Mouse (Mus musculus): ENCODE measurements around the gene Ano6. TPM values are rescaled to one million over a fixed set of nuclear protein-coding genes. Genes with fewer than 3 reads are reported as not detected.

Ano6 gene
- total RNA-seq, 1 experiment from 2014 or later: 33.6 TPM

DNA sequence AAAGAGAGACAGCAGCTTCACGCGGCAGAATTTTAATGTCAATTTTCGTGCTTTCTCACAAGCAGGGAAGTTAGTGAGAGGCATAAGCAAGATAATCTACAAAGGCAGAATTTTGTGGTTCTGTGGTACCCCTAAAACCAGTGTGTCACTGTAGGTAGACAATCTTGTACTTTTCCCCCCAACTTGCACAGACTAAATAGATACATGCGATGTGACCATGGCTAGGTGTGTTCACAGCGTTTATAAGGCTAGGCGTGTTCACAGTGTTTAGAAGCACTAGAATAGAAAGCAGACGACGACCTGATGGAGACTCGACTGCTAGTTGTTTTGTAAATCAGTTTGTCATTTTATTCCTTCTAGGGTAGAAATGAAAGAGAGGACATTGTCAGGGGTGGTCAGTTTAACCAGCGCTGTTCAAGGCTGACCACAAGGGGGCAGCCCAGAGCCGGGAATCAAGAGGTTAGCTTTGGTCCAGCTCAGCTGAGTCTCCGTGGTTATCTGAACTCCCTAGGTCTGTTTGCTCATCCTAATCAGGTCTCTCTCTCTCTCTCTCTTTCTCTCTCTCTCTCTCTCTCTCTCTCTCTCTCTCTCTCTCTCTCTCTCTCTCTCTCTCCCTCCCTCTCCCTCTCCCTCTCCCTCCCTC, 27.9 kb upstream of the Ano6 start:
- peak; percentile 77 to 89 for ATAC-seq (replicated peaks in 1 of 2; ENCODE audit: insufficient read depth in 1 of 2, low FRiP score in 2 of 2, low TSS enrichment in 1 of 2, low read depth in 1 of 2, poor library complexity in 2 of 2, severe bottlenecking in 2 of 2)

DNA sequence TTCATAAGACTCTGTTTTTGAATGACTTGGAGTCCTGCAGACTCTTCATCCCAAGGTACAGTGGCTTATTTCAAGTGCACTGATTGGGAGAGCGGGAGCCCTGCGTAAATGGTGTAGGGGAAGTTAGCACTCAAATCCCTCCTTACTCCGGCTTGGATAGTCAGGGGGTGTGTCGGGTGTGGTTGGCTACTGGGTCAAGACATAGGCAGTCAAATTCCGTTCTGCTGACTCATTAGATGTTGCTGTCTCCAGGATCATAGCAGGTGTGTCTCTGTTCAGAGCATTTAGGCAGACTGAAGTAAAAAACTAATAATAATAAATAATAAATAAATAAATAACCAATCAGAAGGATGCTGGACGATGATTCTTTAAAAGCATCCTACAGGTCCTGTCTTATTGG, 27.2 kb upstream of the Ano6 start:
- no peak for ATAC-seq (replicated peaks in 1 of 2; ENCODE audit: insufficient read depth in 1 of 2, low FRiP score in 2 of 2, low TSS enrichment in 1 of 2, low read depth in 1 of 2, poor library complexity in 2 of 2, severe bottlenecking in 2 of 2)

DNA sequence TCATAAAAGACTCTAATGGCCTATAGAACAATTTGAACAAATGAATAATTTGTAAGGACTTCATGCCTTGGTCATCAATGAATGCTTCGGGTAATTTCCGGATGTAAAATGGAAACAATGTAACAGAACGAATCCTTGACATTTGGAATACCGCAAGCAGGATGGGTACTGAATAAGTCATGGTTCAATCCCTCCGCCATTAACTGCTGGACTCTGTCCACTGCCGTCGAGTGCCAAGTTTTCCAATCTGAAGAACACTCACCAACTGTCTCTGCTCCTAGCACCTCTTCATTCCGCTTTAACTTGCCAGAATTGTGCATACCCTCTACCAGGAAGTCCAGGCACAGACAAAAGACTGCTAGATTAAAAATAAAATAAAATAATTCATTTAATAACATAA, 25.4 kb upstream of the Ano6 start:
- ATAC-seq (replicated peaks in 1 of 2; ENCODE audit: insufficient read depth in 1 of 2, low FRiP score in 2 of 2, low TSS enrichment in 1 of 2, low read depth in 1 of 2, poor library complexity in 2 of 2, severe bottlenecking in 2 of 2): no peak

GRCm38 (mm10) chr15:95765936-95766335, 24.7 kb upstream of the Ano6 start:
- ATAC-seq (replicated peaks in 1 of 2; ENCODE audit: insufficient read depth in 1 of 2, low FRiP score in 2 of 2, low TSS enrichment in 1 of 2, low read depth in 1 of 2, poor library complexity in 2 of 2, severe bottlenecking in 2 of 2): no peak

DNA sequence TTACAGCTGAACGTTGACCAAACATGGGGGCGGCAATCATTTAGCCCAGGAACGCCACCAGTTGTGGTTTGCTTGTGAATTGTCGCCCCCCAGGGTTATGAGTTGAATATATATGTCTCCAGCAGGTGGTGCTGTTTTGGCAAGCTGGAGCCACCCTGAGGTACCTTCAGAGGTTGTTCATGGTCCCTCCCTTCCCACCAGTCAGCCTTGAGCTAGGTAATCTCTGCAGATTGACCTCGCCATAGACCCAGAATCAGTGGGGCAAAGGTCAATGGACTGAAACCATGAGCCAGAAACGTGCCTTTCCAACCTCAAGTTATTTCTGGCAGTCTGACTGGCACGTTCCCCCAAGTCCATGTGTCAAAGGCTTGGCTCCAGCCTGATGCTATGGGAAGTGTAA, 22.8 kb upstream of the Ano6 start:
- no peak for ATAC-seq (replicated peaks in 1 of 2; ENCODE audit: insufficient read depth in 1 of 2, low FRiP score in 2 of 2, low TSS enrichment in 1 of 2, low read depth in 1 of 2, poor library complexity in 2 of 2, severe bottlenecking in 2 of 2)

DNA sequence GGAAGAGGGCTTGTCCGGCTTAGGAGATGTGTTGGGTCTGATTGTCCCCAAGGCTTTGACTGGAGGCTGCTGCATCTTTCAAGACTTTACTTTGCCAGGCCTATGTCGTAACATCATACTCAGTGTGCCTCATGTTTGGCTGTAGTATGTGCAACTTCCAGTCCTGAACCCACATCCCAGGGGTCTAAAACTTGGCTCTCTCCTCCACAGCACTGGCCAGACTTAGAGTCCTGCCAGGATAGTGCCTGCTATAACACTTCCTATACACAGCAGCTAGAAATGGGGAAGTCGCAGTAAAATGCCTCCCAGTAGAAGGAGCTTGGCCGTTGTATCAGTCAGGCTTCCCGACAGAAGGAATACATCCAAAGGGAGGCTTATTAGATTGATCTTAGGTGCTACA, 21.9 kb upstream of the Ano6 start:
- peak; percentile 59 to 65; a peak in 3 of 4 replicates for ATAC-seq (replicated peaks in 1 of 2; ENCODE audit: insufficient read depth in 1 of 2, low FRiP score in 2 of 2, low TSS enrichment in 1 of 2, low read depth in 1 of 2, poor library complexity in 2 of 2, severe bottlenecking in 2 of 2)

GRCm38 (mm10) chr15:95769576-95769975, 21.1 kb upstream of the Ano6 start:
- ATAC-seq (replicated peaks in 1 of 2; ENCODE audit: insufficient read depth in 1 of 2, low FRiP score in 2 of 2, low TSS enrichment in 1 of 2, low read depth in 1 of 2, poor library complexity in 2 of 2, severe bottlenecking in 2 of 2): no peak

DNA sequence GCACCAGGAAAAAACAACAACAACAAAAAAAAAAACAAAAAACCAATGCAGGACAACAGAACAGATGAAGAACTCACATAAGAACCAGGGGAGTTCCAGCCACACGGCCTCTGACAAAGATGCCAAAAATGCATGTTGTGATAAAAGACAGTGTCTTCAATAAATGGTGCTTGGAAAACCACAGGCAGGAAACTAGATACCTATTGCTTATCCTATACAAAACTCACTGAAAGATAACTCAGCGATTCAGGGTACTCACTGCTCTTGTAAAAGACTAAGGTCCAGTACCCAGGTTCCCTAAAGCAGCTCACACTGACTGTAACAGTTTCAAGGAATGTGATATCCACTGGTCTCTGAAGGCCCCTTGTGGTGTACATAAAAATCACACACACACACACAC, 20.3 kb upstream of the Ano6 start:
- no peak for ATAC-seq (replicated peaks in 1 of 2; ENCODE audit: insufficient read depth in 1 of 2, low FRiP score in 2 of 2, low TSS enrichment in 1 of 2, low read depth in 1 of 2, poor library complexity in 2 of 2, severe bottlenecking in 2 of 2)

GRCm38 (mm10) chr15:95772374-95772773, 18.3 kb upstream of the Ano6 start:
- no peak for ATAC-seq (replicated peaks in 1 of 2; ENCODE audit: insufficient read depth in 1 of 2, low FRiP score in 2 of 2, low TSS enrichment in 1 of 2, low read depth in 1 of 2, poor library complexity in 2 of 2, severe bottlenecking in 2 of 2)

GRCm38 (mm10) chr15:95772861-95773836, 17.5 kb upstream of the Ano6 start:
- ATAC-seq (replicated peaks in 1 of 2; ENCODE audit: insufficient read depth in 1 of 2, low FRiP score in 2 of 2, low TSS enrichment in 1 of 2, low read depth in 1 of 2, poor library complexity in 2 of 2, severe bottlenecking in 2 of 2): peak; percentile 40 to 71; a peak in 1 of 4 replicates

DNA sequence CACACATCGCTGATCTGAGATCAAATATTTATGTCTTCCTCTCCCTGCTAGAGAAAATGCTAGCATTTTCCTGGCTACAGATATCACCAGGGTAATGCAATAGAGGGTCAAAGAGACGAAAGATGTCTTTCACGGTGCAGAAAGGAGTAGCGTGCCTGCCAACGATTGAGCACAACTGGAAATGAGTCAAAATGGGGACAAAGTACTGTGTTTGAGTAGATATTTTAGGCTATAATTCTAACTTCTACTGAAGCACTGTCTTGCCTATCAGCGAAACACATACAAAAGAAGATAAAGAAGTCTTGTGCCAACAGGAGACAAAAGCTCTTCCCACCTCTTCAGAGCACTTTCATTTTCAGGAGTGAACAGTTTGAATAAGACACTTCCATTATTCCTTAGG, 16.4 kb upstream of the Ano6 start:
- ATAC-seq (replicated peaks in 1 of 2; ENCODE audit: insufficient read depth in 1 of 2, low FRiP score in 2 of 2, low TSS enrichment in 1 of 2, low read depth in 1 of 2, poor library complexity in 2 of 2, severe bottlenecking in 2 of 2): no peak

- no peak for ATAC-seq (replicated peaks in 1 of 2; ENCODE audit: insufficient read depth in 1 of 2, low FRiP score in 2 of 2, low TSS enrichment in 1 of 2, low read depth in 1 of 2, poor library complexity in 2 of 2, severe bottlenecking in 2 of 2)
Measured at GRCm38 (mm10) chr15:95774674-95775414, 15.8 kb upstream of the Ano6 start.

DNA sequence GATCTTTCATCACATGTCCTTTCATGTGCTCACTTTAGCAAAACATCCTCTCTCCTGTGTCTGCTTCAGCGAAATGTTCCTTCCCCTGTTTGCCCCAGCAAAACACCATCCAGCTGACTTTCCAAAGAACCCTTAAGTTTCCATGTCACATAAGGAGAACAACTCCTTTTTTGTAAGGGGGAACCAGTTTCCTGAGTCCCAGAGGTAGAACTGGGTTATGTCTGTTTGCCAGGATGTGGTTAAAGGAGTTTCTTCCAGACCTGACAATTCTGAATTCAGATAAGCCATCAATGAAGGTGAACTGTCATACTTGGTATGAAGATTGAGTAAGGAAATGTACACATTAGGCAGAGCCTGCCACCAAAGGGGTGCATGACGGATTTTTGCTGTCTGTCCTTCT, 12.9 kb upstream of the Ano6 start:
- ATAC-seq (replicated peaks in 1 of 2; ENCODE audit: insufficient read depth in 1 of 2, low FRiP score in 2 of 2, low TSS enrichment in 1 of 2, low read depth in 1 of 2, poor library complexity in 2 of 2, severe bottlenecking in 2 of 2): no peak

GRCm38 (mm10) chr15:95778710-95779109, 11.9 kb upstream of the Ano6 start:
- peak; percentile 17 to 67; a peak in 3 of 4 replicates for ATAC-seq (replicated peaks in 1 of 2; ENCODE audit: insufficient read depth in 1 of 2, low FRiP score in 2 of 2, low TSS enrichment in 1 of 2, low read depth in 1 of 2, poor library complexity in 2 of 2, severe bottlenecking in 2 of 2)

DNA sequence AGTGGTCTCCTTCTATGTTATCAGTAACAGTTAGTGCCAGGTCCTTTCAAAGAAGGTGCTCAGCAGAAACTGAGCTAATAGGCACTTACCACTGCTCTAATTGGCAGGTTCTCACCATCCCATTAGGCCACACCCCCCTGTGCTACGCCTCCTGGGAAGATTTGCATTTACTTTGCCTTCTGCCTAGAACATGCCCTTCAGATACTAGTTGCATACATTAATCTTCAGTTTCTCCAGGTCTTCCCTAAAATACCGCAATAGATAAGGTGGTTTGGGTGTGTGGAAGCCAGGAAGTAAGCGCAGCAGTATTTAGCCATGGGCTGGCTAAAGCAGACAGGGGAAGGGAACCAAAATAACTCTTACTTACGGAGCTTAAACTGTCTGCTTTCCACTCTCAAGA, 4.0 kb upstream of the Ano6 start:
- ATAC-seq (replicated peaks in 1 of 2; ENCODE audit: insufficient read depth in 1 of 2, low FRiP score in 2 of 2, low TSS enrichment in 1 of 2, low read depth in 1 of 2, poor library complexity in 2 of 2, severe bottlenecking in 2 of 2): no peak

DNA sequence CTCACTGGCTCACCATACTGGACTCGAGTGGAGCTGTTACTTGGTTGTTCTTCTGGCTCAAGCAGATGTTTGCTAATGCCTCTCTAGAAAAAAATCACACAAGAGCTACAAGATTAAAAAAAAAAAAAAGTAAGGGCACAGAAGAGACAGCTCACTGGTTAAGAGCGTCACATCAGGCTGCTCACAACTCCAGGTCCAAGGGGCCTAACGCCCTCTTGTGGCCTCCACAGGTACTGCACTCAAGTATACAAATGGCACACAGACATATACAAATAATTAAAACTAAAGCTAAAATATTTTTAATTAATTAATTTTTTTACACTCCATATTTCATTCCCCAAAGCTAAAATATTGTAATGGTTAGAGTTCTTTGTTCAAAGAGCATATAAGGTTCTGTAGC, 3.1 kb upstream of the Ano6 start:
- no peak for ATAC-seq (replicated peaks in 1 of 2; ENCODE audit: insufficient read depth in 1 of 2, low FRiP score in 2 of 2, low TSS enrichment in 1 of 2, low read depth in 1 of 2, poor library complexity in 2 of 2, severe bottlenecking in 2 of 2)

DNA sequence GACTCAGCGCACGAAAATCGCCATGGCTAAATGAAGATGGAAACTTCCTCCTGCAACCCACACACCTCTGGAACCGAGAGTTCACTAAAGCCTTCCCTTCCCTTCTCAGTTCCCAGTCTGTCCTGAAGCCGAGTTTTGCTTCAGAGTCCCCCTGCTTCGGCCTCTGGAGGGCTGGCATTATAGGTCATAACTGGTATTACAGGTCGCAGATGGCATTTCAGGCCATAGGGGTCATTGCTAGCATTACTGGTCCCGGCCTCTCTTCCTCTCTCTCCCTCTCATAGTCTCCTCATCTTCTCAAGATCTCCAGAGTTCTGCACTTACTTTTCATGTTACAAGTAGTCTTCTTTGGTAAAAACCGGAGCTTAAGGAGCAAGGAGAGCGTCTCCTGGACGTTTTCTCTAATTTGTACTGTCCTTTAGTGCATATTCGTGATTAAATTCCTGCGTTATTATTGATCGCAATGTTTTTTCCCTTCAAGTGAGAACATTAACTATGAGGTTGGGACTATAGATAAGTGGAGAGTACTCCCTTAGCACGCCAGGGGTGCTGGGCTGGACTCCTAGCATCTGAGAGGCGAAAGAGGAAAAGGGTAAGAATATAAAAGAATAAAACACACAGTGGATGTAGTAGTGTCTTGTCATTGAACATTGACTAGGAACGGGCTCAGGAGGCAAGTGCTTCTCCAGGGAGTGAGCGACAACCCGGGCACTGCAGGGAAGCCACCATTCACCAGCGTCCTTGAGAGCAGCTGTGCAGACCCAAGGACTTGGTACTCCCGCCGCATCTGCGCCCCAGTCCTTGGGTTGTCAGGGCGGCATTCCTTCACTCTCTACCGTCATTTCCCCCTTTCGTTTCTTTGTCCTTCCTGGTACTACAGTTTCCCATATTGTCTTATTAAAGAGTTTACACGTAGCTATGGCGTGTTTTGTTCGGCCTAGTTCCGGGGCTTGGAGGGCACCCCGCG, 798 bp upstream of the Ano6 start:
- ATAC-seq (replicated peaks in 1 of 2; ENCODE audit: insufficient read depth in 1 of 2, low FRiP score in 2 of 2, low TSS enrichment in 1 of 2, low read depth in 1 of 2, poor library complexity in 2 of 2, severe bottlenecking in 2 of 2): peak; percentile 9 to 22; a peak in 2 of 4 replicates
